In genomic region chrX:162759251-162760114, GRCm38 (mm10) we compare ENCODE assay signal across 8 mouse cellular contexts. TPM values are rescaled to one million over a fixed set of nuclear protein-coding genes. Genes with fewer than 3 reads are reported as not detected.
DNase-seq lines count a peak whose midpoint lies in the region; ATAC-seq and TF ChIP-seq lines count a peak whose summit lies in the region.

No protein-coding gene starts in this region.

- peaks cover 50% of the 10 kb centered on the region for H3K4me1 ChIP-seq in E14TG2a.4 (replicated peaks; ENCODE audit: low read depth, low read length)
- peaks cover 3% of the 10 kb centered on the region; the same call in 1 of the 2 replicates for H3K4me1 ChIP-seq in forebrain, embryonic 14.5 days (ENCODE audit: control insufficient read depth, insufficient read depth, low read length)
- no peaks in the 10 kb centered on the region; the same call in none of the 2 replicates for H3K4me1 ChIP-seq in hindbrain, embryonic 16.5 days (ENCODE audit: control insufficient read depth, insufficient read depth, low read depth, low read length)
- H3K4me1 ChIP-seq in megakaryocyte, embryonic 14.5 days: peaks cover 3% of the 10 kb centered on the region; the same call in 1 of the 2 replicates
- no peaks in the 10 kb centered on the region for H3K4me1 ChIP-seq in stomach, embryonic 15.5 days

- H3K27ac ChIP-seq in forebrain, embryonic 14.5 days (ENCODE audit: low read depth, low read length): peak overlapping the region; percentile 89
- peak overlapping the region; percentile 87 for H3K27ac ChIP-seq in hindbrain, embryonic 16.5 days (ENCODE audit: low read depth, low read length)
- peak overlapping the region; percentile 91 for H3K27ac ChIP-seq in stomach, embryonic 15.5 days

- no peak for TF ChIP-seq CTCF in E14TG2a.4 (conservative IDR thresholded peaks at IDR 0.05; ENCODE audit: low read length)

- intact Hi-C loops in left cerebral cortex, postnatal 14 days (cut with DNase I): loop anchor here (2.0 to 10.0 kb wide), 2 partner anchors 25 to 245 kb away; no protein-coding TSS in a partner anchor
- intact Hi-C loops in gastrocnemius, postnatal 36 days (cut with DNase I): no loop called here

- peak overlapping the region; percentile 71 for H3K4me3 ChIP-seq in E14TG2a.4 (replicated peaks; ENCODE audit: low read length)
- H3K4me3 ChIP-seq in forebrain, embryonic 14.5 days (ENCODE audit: low read depth, low read length): peak overlapping the region; percentile 30
- peak overlapping the region; percentile 35 for H3K4me3 ChIP-seq in hindbrain, embryonic 16.5 days (ENCODE audit: low read length)
- peak overlapping the region; percentile 92 for H3K4me3 ChIP-seq in megakaryocyte, embryonic 14.5 days (replicated peaks)
- H3K4me3 ChIP-seq in stomach, embryonic 15.5 days (replicated peaks): peak overlapping the region; percentile 26

- peak overlapping the region; percentile 46 for H3K4me2 ChIP-seq in forebrain, embryonic 14.5 days (ENCODE audit: low read length)
- peak overlapping the region; percentile 55 for H3K4me2 ChIP-seq in hindbrain, embryonic 16.5 days (ENCODE audit: low read length)
- H3K4me2 ChIP-seq in stomach, embryonic 15.5 days: peak overlapping the region; percentile 45

- no peaks in the 10 kb centered on the region for H3K9me3 ChIP-seq in E14TG2a.4 (ENCODE audit: low read length)
- H3K9me3 ChIP-seq in forebrain, embryonic 14.5 days (replicated peaks; ENCODE audit: control insufficient read depth, low read length): no peaks in the 10 kb centered on the region
- H3K9me3 ChIP-seq in hindbrain, embryonic 16.5 days (ENCODE audit: control insufficient read depth, low read length): no peaks in the 10 kb centered on the region
- peaks cover 9% of the 10 kb centered on the region for H3K9me3 ChIP-seq in megakaryocyte, embryonic 14.5 days
- no peaks in the 10 kb centered on the region for H3K9me3 ChIP-seq in stomach, embryonic 15.5 days

- no peak for ATAC-seq in forebrain, embryonic 14.5 days
- ATAC-seq in hindbrain, embryonic 16.5 days: no peak
- ATAC-seq in stomach, embryonic 15.5 days (ENCODE audit: insufficient read depth, low FRiP score, low read depth): peak; percentile 41; the same call in 1 of the 2 replicates

- DNase-seq in ZHBTc4 (ENCODE audit: low read depth, low spot score): peak; percentile 72
- DNase-seq in forebrain, embryonic 14.5 days (ENCODE audit: low spot score): peak; percentile 4
- DNase-seq in left cerebral cortex, postnatal 14 days (ENCODE audit: low spot score in 2 of 2): peak; percentile 59 to 74
- DNase-seq in gastrocnemius, postnatal 36 days: no peak

- 26% methylated on average over 31 of the region's 32 CpGs for WGBS in forebrain, embryonic 14.5 days
- WGBS in hindbrain, embryonic 16.5 days: 26% methylated on average over 23 of the region's 32 CpGs
- WGBS in stomach, embryonic 15.5 days: 21% methylated on average over 27 of the region's 32 CpGs

- peaks cover 11% of the 10 kb centered on the region; the same call in 1 of the 2 replicates for H3K27me3 ChIP-seq in E14TG2a.4 (ENCODE audit: insufficient read depth, low read length)
- no peaks in the 10 kb centered on the region for H3K27me3 ChIP-seq in forebrain, embryonic 14.5 days (replicated peaks; ENCODE audit: control insufficient read depth, insufficient read depth, low read length)
- H3K27me3 ChIP-seq in hindbrain, embryonic 16.5 days (replicated peaks; ENCODE audit: control insufficient read depth, insufficient read depth, low read length): no peaks in the 10 kb centered on the region
- H3K27me3 ChIP-seq in megakaryocyte, embryonic 14.5 days (replicated peaks): peaks cover 8% of the 10 kb centered on the region
- H3K27me3 ChIP-seq in stomach, embryonic 15.5 days (replicated peaks): no peaks in the 10 kb centered on the region

- H3K36me3 ChIP-seq in E14TG2a.4 (ENCODE audit: insufficient read depth, low read length): peaks cover 18% of the 10 kb centered on the region
- H3K36me3 ChIP-seq in forebrain, embryonic 14.5 days (ENCODE audit: control insufficient read depth, insufficient read depth, low read length): no peaks in the 10 kb centered on the region
- no peaks in the 10 kb centered on the region for H3K36me3 ChIP-seq in hindbrain, embryonic 16.5 days (ENCODE audit: control insufficient read depth, insufficient read depth, low read length)
- peaks cover 8% of the 10 kb centered on the region for H3K36me3 ChIP-seq in megakaryocyte, embryonic 14.5 days (replicated peaks; ENCODE audit: low read length)
- H3K36me3 ChIP-seq in stomach, embryonic 15.5 days: no peaks in the 10 kb centered on the region

- peak overlapping the region; percentile 50 for H3K9ac ChIP-seq in forebrain, embryonic 14.5 days (ENCODE audit: low read length)
- H3K9ac ChIP-seq in hindbrain, embryonic 16.5 days (ENCODE audit: low read depth, low read length): peak overlapping the region; percentile 6
- no peak overlapping the region for H3K9ac ChIP-seq in stomach, embryonic 15.5 days

RNA-seq across cellular contexts. Expression of gene Rbbp7, which starts 0.7 kb away (rescaled TPM):
- 232 and 256 TPM in 2 replicates for polyA plus RNA-seq in forebrain, embryonic 14.5 days (2014; fragmentation: Nextera tagmentation; extraction: Ambion mirVana)
- polyA plus RNA-seq in hindbrain, embryonic 16.5 days (2015; fragmentation: Nextera tagmentation; extraction: Ambion mirVana): 247 and 258 TPM in 2 replicates
- 100 to 1,000 TPM; 142 to 154 TPM for total RNA-seq in left cerebral cortex, postnatal 14 days (2021)
- polyA plus RNA-seq in megakaryocyte, embryonic 14.5 days (2012; ENCODE audit: insufficient read depth, low replicate concordance): 3.9 and 30.8 TPM in 2 replicates
- 591 and 639 TPM in 2 replicates for polyA plus RNA-seq in stomach, embryonic 15.5 days (2015; fragmentation: Nextera tagmentation; extraction: Ambion mirVana)
- 10 to 100 TPM; 73.8 to 88.7 TPM for total RNA-seq in gastrocnemius, postnatal 36 days (2021)

Comparison
In these comparisons a context has a peak if more than half of its experiments do, and no peak if none do; other contexts are left out.
1. H3K4me3 ChIP-seq: peak in every context shown above with its lines; median percentile 92 in megakaryocyte, embryonic 14.5 days; 71 in E14TG2a.4; 35 in hindbrain, embryonic 16.5 days; 30 in forebrain, embryonic 14.5 days; 26 in stomach, embryonic 15.5 days.
2. DNase-seq: peak in ZHBTc4 (single experiment), forebrain, embryonic 14.5 days (single experiment) and left cerebral cortex, postnatal 14 days (2 of 2); none in gastrocnemius, postnatal 36 days (0 of 2).
3. Peak in every context shown above with its lines, with median percentiles within 50 percentile points of each other: H3K27ac ChIP-seq and H3K4me2 ChIP-seq.